8 mouse cellular contexts compared by ENCODE assay signal in the genomic region with DNA sequence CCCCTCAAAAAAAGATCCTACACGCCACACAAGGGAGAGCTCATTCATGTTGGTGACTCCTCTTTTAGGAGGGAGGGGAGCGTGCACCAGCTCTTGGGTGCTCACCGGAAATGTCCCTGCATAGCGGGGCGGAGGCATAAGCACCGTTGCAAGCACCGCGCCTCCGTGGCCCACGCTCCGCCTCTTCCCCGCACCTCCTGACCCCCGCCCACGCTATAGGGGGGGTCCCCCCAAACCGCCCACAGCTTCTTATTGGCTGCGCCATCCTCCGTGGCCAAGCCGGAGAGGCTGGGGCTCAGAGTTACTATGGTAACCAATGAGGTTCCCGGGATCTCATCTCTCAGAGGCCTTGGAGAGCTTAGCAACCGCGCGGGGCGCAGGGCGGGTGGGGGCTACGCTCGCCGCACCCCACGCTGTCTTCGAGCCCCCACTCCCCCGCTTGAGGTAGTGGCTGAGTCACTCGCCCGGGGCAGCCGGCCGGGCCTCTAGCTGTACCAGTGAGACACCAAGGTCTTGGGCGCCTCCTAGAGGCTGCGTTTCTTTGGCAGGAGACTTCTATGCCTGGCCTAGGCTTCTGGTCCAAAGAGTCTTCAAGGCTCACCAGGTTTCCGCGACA. TPM values are rescaled to one million over a fixed set of nuclear protein-coding genes. Genes with fewer than 3 reads are reported as not detected.
DNase-seq lines count a peak whose midpoint lies in the region; ATAC-seq and TF ChIP-seq lines count a peak whose summit lies in the region.

No protein-coding gene starts in this region.

- in situ Hi-C loops in CH12.LX (cut with MboI; ENCODE audit: low pct_ligation_motif_present, low pct_unique_long_range_greater_than_20kb, low sequenced_read_pairs) = loop anchor here (25.0 kb wide), 1 partner anchor 533 kb away; a partner anchor contains a TSS

- peaks cover 22 to 24% of the 10 kb centered on the region in 2 experiments for H3K36me3 ChIP-seq in CH12.LX (replicated peaks in 1 of 2; ENCODE audit: control insufficient read depth in 1 of 2, insufficient read depth in 1 of 2, low read length in 1 of 2)
- H3K36me3 ChIP-seq in forebrain, embryonic 11.5 days (ENCODE audit: control insufficient read depth, insufficient read depth, low read length) = no peaks in the 10 kb centered on the region
- H3K36me3 ChIP-seq in heart, embryonic 16.5 days (ENCODE audit: control insufficient read depth, insufficient read depth) = no peaks in the 10 kb centered on the region
- H3K36me3 ChIP-seq in liver, embryonic 13.5 days = 0 out of 2 replicates have a peak, but pooled peaks cover 4% of the 10 kb centered on the region
- no peaks in the 10 kb centered on the region for H3K36me3 ChIP-seq in stomach, embryonic 16.5 days (ENCODE audit: control insufficient read depth, insufficient read depth, low read length)

- peaks cover 19 to 46% of the 10 kb centered on the region in 2 experiments for H3K4me1 ChIP-seq in CH12.LX (ENCODE audit: control insufficient read depth in 1 of 2, insufficient read depth in 2 of 2)
- H3K4me1 ChIP-seq in forebrain, embryonic 11.5 days (replicated peaks; ENCODE audit: control insufficient read depth, insufficient read depth, low read length) = peaks cover 37% of the 10 kb centered on the region
- H3K4me1 ChIP-seq in heart, embryonic 16.5 days (ENCODE audit: control insufficient read depth, insufficient read depth, low read length) = peaks cover 55% of the 10 kb centered on the region
- H3K4me1 ChIP-seq in liver, embryonic 13.5 days (replicated peaks) = peaks cover 89% of the 10 kb centered on the region
- H3K4me1 ChIP-seq in stomach, embryonic 16.5 days (ENCODE audit: control insufficient read depth, insufficient read depth, low read length) = peaks cover 39% of the 10 kb centered on the region

- peak; percentile 32; the same call in 1 of the 2 replicates for TF ChIP-seq EP300 in CH12.LX (IDR thresholded peaks at IDR 0.05; ENCODE audit: low read length)

- DNase-seq in CH12.LX (ENCODE audit: extremely low read depth) = peak; percentile 99
- peak; percentile 95 for DNase-seq in c-Kit-positive CD71-positive TER-119-negative erythroid progenitor cells, embryonic 14.5 days (ENCODE audit: low read depth)
- peak; percentile 91 for DNase-seq in forebrain, embryonic 11.5 days (ENCODE audit: low spot score)
- peak; percentile 95 to 99 for DNase-seq in kidney, postnatal 25 days
- DNase-seq in liver, embryonic 13.5 days = peak; percentile 74
- DNase-seq in neural tube, embryonic 10.5 days (ENCODE audit: extremely low spot score, low spot score) = peak; percentile 92

- peak overlapping the region; percentile 38 for H3K27ac ChIP-seq in CH12.LX (ENCODE audit: insufficient read depth, low read depth)
- H3K27ac ChIP-seq in forebrain, embryonic 11.5 days (ENCODE audit: low read depth, low read length) = no peak overlapping the region
- H3K27ac ChIP-seq in heart, embryonic 16.5 days (ENCODE audit: low read length) = no peak overlapping the region
- no peak overlapping the region for H3K27ac ChIP-seq in liver, embryonic 13.5 days
- H3K27ac ChIP-seq in stomach, embryonic 16.5 days (ENCODE audit: low read length) = peak overlapping the region; percentile 94

- peaks cover 35% of the 10 kb centered on the region for H3K27me3 ChIP-seq in CH12.LX (replicated peaks)
- H3K27me3 ChIP-seq in forebrain, embryonic 11.5 days (ENCODE audit: control insufficient read depth, insufficient read depth, low read length) = peaks cover 82% of the 10 kb centered on the region
- peaks cover 35% of the 10 kb centered on the region for H3K27me3 ChIP-seq in heart, embryonic 16.5 days (ENCODE audit: control insufficient read depth, insufficient read depth, low read length)
- H3K27me3 ChIP-seq in liver, embryonic 13.5 days = peaks cover 97% of the 10 kb centered on the region
- H3K27me3 ChIP-seq in stomach, embryonic 16.5 days (ENCODE audit: control insufficient read depth, insufficient read depth, low read length) = peaks cover 34% of the 10 kb centered on the region

- peak; percentile 50 for ATAC-seq in forebrain, embryonic 11.5 days (replicated peaks; ENCODE audit: low FRiP score)
- peak; percentile 21; the same call in 1 of the 2 replicates for ATAC-seq in heart, embryonic 16.5 days (replicated peaks; ENCODE audit: extremely low read depth, insufficient read depth, low FRiP score)
- peak; percentile 47 for ATAC-seq in liver, embryonic 13.5 days (ENCODE audit: low read depth)
- peak; percentile 45 for ATAC-seq in stomach, embryonic 16.5 days (ENCODE audit: insufficient read depth, low FRiP score)

- 0% methylated on average over 31 of the region's 38 CpGs for WGBS in forebrain, embryonic 11.5 days
- 0% methylated on average over 38 of the region's 38 CpGs for WGBS in heart, embryonic 16.5 days
- 1% methylated on average over 38 of the region's 38 CpGs for WGBS in liver, embryonic 13.5 days (ENCODE audit: insufficient replicate concordance)
- WGBS in stomach, embryonic 16.5 days = under 1% methylated on average over 38 of the region's 38 CpGs

- peak; percentile 61 for TF ChIP-seq POLR2A in CH12.LX (IDR thresholded peaks at IDR 0.05; ENCODE audit: low read depth, low read length)

- peaks cover 27% of the 10 kb centered on the region for H3K9me3 ChIP-seq in CH12.LX (replicated peaks; ENCODE audit: low read length)
- H3K9me3 ChIP-seq in forebrain, embryonic 11.5 days (ENCODE audit: control insufficient read depth, low read length) = no peaks in the 10 kb centered on the region
- H3K9me3 ChIP-seq in heart, embryonic 16.5 days (replicated peaks; ENCODE audit: control insufficient read depth, low read length) = no peaks in the 10 kb centered on the region
- H3K9me3 ChIP-seq in liver, embryonic 13.5 days (replicated peaks) = no peaks in the 10 kb centered on the region
- no peaks in the 10 kb centered on the region for H3K9me3 ChIP-seq in stomach, embryonic 16.5 days (replicated peaks; ENCODE audit: control insufficient read depth, low read length)

- no peaks in the 10 kb centered on the region; the same call in 1 of the 2 replicates for H3K79me2 ChIP-seq in CH12.LX (replicated peaks; ENCODE audit: control insufficient read depth, extremely low read depth, insufficient read depth, poor library complexity, severe bottlenecking)

- H3K9ac ChIP-seq in CH12.LX (ENCODE audit: insufficient read depth, low read depth) = peak overlapping the region; percentile 37
- no peak overlapping the region for H3K9ac ChIP-seq in forebrain, embryonic 11.5 days (ENCODE audit: low read length)
- peak overlapping the region; percentile 9; the same call in 1 of the 2 replicates for H3K9ac ChIP-seq in heart, embryonic 16.5 days (ENCODE audit: low read length)
- H3K9ac ChIP-seq in liver, embryonic 13.5 days = no peak overlapping the region
- H3K9ac ChIP-seq in stomach, embryonic 16.5 days (ENCODE audit: low read length) = peak overlapping the region; percentile 86

- dilution Hi-C loops in CH12.LX (cut with MboI; ENCODE audit: extremely low pct_ligation_motif_present, extremely low pct_unique_long_range_greater_than_20kb, low sequenced_read_pairs) = no loop called here

- TF ChIP-seq RAD21 in CH12.LX (IDR thresholded peaks at IDR 0.05; ENCODE audit: low read depth, low read length) = peak; percentile 88

- peak overlapping the region; percentile 90 for H3K4me2 ChIP-seq in CH12.LX (ENCODE audit: insufficient read depth, low read depth, poor library complexity, severe bottlenecking)
- H3K4me2 ChIP-seq in forebrain, embryonic 11.5 days (ENCODE audit: low read depth, low read length, severe bottlenecking) = peak overlapping the region; percentile 66
- H3K4me2 ChIP-seq in heart, embryonic 16.5 days (ENCODE audit: low read depth, low read length) = peak overlapping the region; percentile 95
- H3K4me2 ChIP-seq in liver, embryonic 13.5 days = peak overlapping the region; percentile 82
- peak overlapping the region; percentile 88 for H3K4me2 ChIP-seq in stomach, embryonic 16.5 days (ENCODE audit: low read depth, low read length)

- TF ChIP-seq CTCF in CH12.LX (conservative IDR thresholded peaks at IDR 0.05 in 1 of 2, IDR thresholded peaks at IDR 0.05 in 1 of 2; ENCODE audit: low read depth in 2 of 2, low read length in 2 of 2) = peak; percentile 51 to 97

- peak overlapping the region; percentile 61 to 74 (median 71) for H3K4me3 ChIP-seq in CH12.LX (replicated peaks in 1 of 3; ENCODE audit: low read depth in 2 of 3, low read length in 2 of 3, poor library complexity in 1 of 3)
- peak overlapping the region; percentile 37 for H3K4me3 ChIP-seq in forebrain, embryonic 11.5 days (ENCODE audit: low read depth, low read length)
- H3K4me3 ChIP-seq in heart, embryonic 16.5 days (ENCODE audit: low read length) = peak overlapping the region; percentile 73
- peak overlapping the region; percentile 70 for H3K4me3 ChIP-seq in liver, embryonic 13.5 days (replicated peaks)
- peak overlapping the region; percentile 73 for H3K4me3 ChIP-seq in stomach, embryonic 16.5 days (replicated peaks; ENCODE audit: low read length)

RNA-seq across cellular contexts. Expression of a gene that starts 0.9 kb away (rescaled TPM):
- total RNA-seq in CH12.LX (2012; rRNA removed) = 6.4 and 9.6 TPM in 2 replicates
- 2.8 and 2.9 TPM in 2 replicates for total RNA-seq in CH12.LX (2014; rRNA removed)
- 4.3 and 5.7 TPM in 2 replicates for polyA plus RNA-seq in CH12.LX (2012; ENCODE audit: insufficient read length, low read depth)
- 0.86 and 1.1 TPM in 2 replicates for polyA plus RNA-seq in forebrain, embryonic 11.5 days (2014; fragmentation: Nextera tagmentation; extraction: Ambion mirVana)
- 7.1 and 9.8 TPM in 2 replicates for polyA plus RNA-seq in heart, embryonic 16.5 days (2015; fragmentation: Nextera tagmentation; extraction: Ambion mirVana)
- 1.2 and 1.5 TPM in 2 replicates for polyA plus RNA-seq in liver, embryonic 13.5 days (2015; fragmentation: Nextera tagmentation; extraction: Ambion mirVana)
- polyA plus RNA-seq in stomach, embryonic 16.5 days (2015; fragmentation: Nextera tagmentation; extraction: Ambion mirVana) = 5.1 and 5.9 TPM in 2 replicates

RNA-seq across cellular contexts. Expression of a gene that starts 8.4 kb away (rescaled TPM):
- total RNA-seq in CH12.LX (2012; rRNA removed) = 20.7 and 28.4 TPM in 2 replicates
- 68.4 and 86.9 TPM in 2 replicates for total RNA-seq in CH12.LX (2014; rRNA removed)
- 28.6 and 32.1 TPM in 2 replicates for polyA plus RNA-seq in CH12.LX (2012; ENCODE audit: insufficient read length, low read depth)
- 32.7 and 34.4 TPM in 2 replicates for polyA plus RNA-seq in forebrain, embryonic 11.5 days (2014; fragmentation: Nextera tagmentation; extraction: Ambion mirVana)
- polyA plus RNA-seq in heart, embryonic 16.5 days (2015; fragmentation: Nextera tagmentation; extraction: Ambion mirVana) = 18.4 and 18.7 TPM in 2 replicates
- polyA plus RNA-seq in liver, embryonic 13.5 days (2015; fragmentation: Nextera tagmentation; extraction: Ambion mirVana) = 13.3 and 13.4 TPM in 2 replicates
- 19.4 and 23.2 TPM in 2 replicates for polyA plus RNA-seq in stomach, embryonic 16.5 days (2015; fragmentation: Nextera tagmentation; extraction: Ambion mirVana)

RNA-seq across cellular contexts. Expression of a gene that starts 20.8 kb away (rescaled TPM):
- total RNA-seq in CH12.LX (2012; rRNA removed) = 47.7 and 50.6 TPM in 2 replicates
- 56.4 and 57.0 TPM in 2 replicates for total RNA-seq in CH12.LX (2014; rRNA removed)
- polyA plus RNA-seq in CH12.LX (2012; ENCODE audit: insufficient read length, low read depth) = 50.9 and 54.7 TPM in 2 replicates
- polyA plus RNA-seq in forebrain, embryonic 11.5 days (2014; fragmentation: Nextera tagmentation; extraction: Ambion mirVana) = 21.8 and 24.0 TPM in 2 replicates
- 19.7 and 21.0 TPM in 2 replicates for polyA plus RNA-seq in heart, embryonic 16.5 days (2015; fragmentation: Nextera tagmentation; extraction: Ambion mirVana)
- polyA plus RNA-seq in liver, embryonic 13.5 days (2015; fragmentation: Nextera tagmentation; extraction: Ambion mirVana) = 13.8 and 15.8 TPM in 2 replicates
- 20.6 and 20.7 TPM in 2 replicates for polyA plus RNA-seq in stomach, embryonic 16.5 days (2015; fragmentation: Nextera tagmentation; extraction: Ambion mirVana)

RNA-seq across cellular contexts. Expression of a gene that starts 23.3 kb away (rescaled TPM):
- 0.04 TPM in 2 replicates for total RNA-seq in CH12.LX (2012; rRNA removed)
- total RNA-seq in CH12.LX (2014; rRNA removed) = 0.08 TPM in 1 of 2 replicates, not detected in the other
- 0.09 and 0.11 TPM in 2 replicates for polyA plus RNA-seq in CH12.LX (2012; ENCODE audit: insufficient read length, low read depth)
- 1.0 and 1.1 TPM in 2 replicates for polyA plus RNA-seq in forebrain, embryonic 11.5 days (2014; fragmentation: Nextera tagmentation; extraction: Ambion mirVana)
- polyA plus RNA-seq in heart, embryonic 16.5 days (2015; fragmentation: Nextera tagmentation; extraction: Ambion mirVana) = 12.4 and 13.1 TPM in 2 replicates
- 0.78 and 0.97 TPM in 2 replicates for polyA plus RNA-seq in liver, embryonic 13.5 days (2015; fragmentation: Nextera tagmentation; extraction: Ambion mirVana)
- 1.3 and 1.4 TPM in 2 replicates for polyA plus RNA-seq in stomach, embryonic 16.5 days (2015; fragmentation: Nextera tagmentation; extraction: Ambion mirVana)

Comparison
In these comparisons a context has a peak if more than half of its experiments do, and no peak if none do; other contexts are left out.
1. H3K27ac ChIP-seq: peak in CH12.LX (single experiment) and stomach, embryonic 16.5 days (single experiment); none in forebrain, embryonic 11.5 days (single experiment), heart, embryonic 16.5 days (single experiment) and liver, embryonic 13.5 days (single experiment).
2. H3K9ac ChIP-seq: peak in CH12.LX (single experiment), heart, embryonic 16.5 days (single experiment) and stomach, embryonic 16.5 days (single experiment); none in forebrain, embryonic 11.5 days (single experiment) and liver, embryonic 13.5 days (single experiment).
3. Peak in every context shown above with its lines, with median percentiles within 50 percentile points of each other: DNase-seq, H3K4me2 ChIP-seq, H3K4me3 ChIP-seq and ATAC-seq.